Mouse (Mus musculus) forebrain, embryonic 15.5 days (tissue): ENCODE results near the gene Cys1. TPM values are rescaled to one million over a fixed set of nuclear protein-coding genes. Genes with fewer than 3 reads are reported as not detected.

Source experiments
- ATAC-seq: fragments of 200-750 bp; cut with Nextera tagmentation; replicated peaks from 2 replicates; pipeline ENCODE4 v1.8.0; 2017; ENCODE audit warnings: mild to moderate bottlenecking, moderate TSS enrichment, moderate library complexity
- H3K27ac ChIP-seq: fragments of 300-500 bp; sonication (generic); replicated peaks from 2 replicates; pipeline ENCODE4 v1.5.1; 2015; ENCODE audit warnings: mild to moderate bottlenecking, inconsistent platforms
- H3K27me3 ChIP-seq: fragments of 300-500 bp; sonication (generic); 2 replicates; pipeline ENCODE4 v1.6.1; 2015; ENCODE audit warnings: inconsistent platforms
- H3K36me3 ChIP-seq: fragments of 300-500 bp; sonication (generic); 2 replicates; pipeline ENCODE4 v1.6.1; 2015; ENCODE audit warnings: mild to moderate bottlenecking, inconsistent platforms
- H3K4me1 ChIP-seq: fragments of 300-500 bp; sonication (generic); 2 replicates; pipeline ENCODE4 v1.6.1; 2015; ENCODE audit warnings: inconsistent platforms
- H3K4me2 ChIP-seq: fragments of 300-500 bp; sonication (generic); replicated peaks from 2 replicates; pipeline ENCODE4 v1.6.1; 2015; ENCODE audit warnings: mild to moderate bottlenecking, inconsistent platforms
- H3K4me3 ChIP-seq: fragments of 300-500 bp; sonication (generic); 2 replicates; pipeline ENCODE4 v1.5.1; 2015; ENCODE audit warnings: mild to moderate bottlenecking, inconsistent platforms
- H3K9ac ChIP-seq: fragments of 300-500 bp; sonication (generic); replicated peaks from 2 replicates; pipeline ENCODE4 v1.6.1; 2015; ENCODE audit warnings: mild to moderate bottlenecking, inconsistent platforms
- H3K9me3 ChIP-seq: fragments of 300-500 bp; sonication (generic); 2 replicates; pipeline ENCODE4 v1.6.1; 2016; ENCODE audit warnings: inconsistent platforms
- WGBS: fragments of 180-500 bp; shearing (Covaris S2); methylation state at CpG from one replicate; pipeline ENCODE4 v1.1.7; 2015; ENCODE audit warnings: mixed read lengths; 5-methylcytosine and 5-hydroxymethylcytosine counted together
- polyA plus RNA-seq: library from polyadenylated mRNA; unstranded; fragments of >200 nt; fragmentation: Nextera tagmentation; extraction: Ambion mirVana; gene quantifications from 2 replicates; pipeline ENCODE4 v1.2.1, GENCODE M21; 2015

Cys1 gene
- polyA plus RNA-seq, 1 experiment from 2014 or later = 2.1 TPM

- Histone ChIP-seq H3K36me3 (no peaks in the 10 kb centered on the region), H3K27me3 (no peaks in the 10 kb centered on the region), H3K4me1 (no peaks in the 10 kb centered on the region), H3K27ac (no peak overlapping the region), H3K4me2 (no peak overlapping the region), H3K4me3 (no peak overlapping the region), H3K9ac (no peak overlapping the region), H3K9me3 (no peaks in the 10 kb centered on the region)
- no peak for ATAC-seq
- WGBS = 84% methylated on average over 4 of the region's 4 CpGs
Observed at GRCm38 (mm10) chr12:24634212-24634611, 47.4 kb downstream of the Cys1 start.

DNA sequence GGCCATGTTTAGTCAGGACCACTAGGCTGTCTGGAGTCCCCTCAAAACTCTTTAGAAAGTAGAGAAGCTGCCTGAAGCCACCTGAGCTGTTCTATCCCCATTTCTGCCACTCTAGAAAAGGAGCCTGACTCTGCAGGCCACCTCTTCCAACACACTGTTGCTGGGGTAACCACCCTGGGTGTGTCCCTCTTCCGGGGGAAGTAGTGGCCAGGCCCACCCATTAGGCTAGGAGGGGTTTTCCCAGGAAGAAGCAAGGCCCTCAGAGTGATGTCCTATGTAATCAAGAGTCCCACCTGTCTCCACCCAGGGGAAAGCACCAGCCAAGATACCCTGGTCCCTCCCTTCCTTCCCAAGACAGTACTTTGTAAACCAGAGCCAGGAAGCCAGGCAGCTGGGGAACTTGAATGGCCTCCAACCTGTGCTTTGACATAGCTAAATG lies 47.8 kb downstream of the Cys1 start:
- Histone ChIP-seq H3K4me2 (no peak overlapping the region), H3K27me3 (no peaks in the 10 kb centered on the region), H3K9me3 (no peaks in the 10 kb centered on the region), H3K4me1 (no peaks in the 10 kb centered on the region), H3K4me3 (no peak overlapping the region), H3K36me3 (no peaks in the 10 kb centered on the region), H3K9ac (no peak overlapping the region), H3K27ac (no peak overlapping the region)
- ATAC-seq = no peak
- whole genome bisulfite sequencing = 76% methylated on average over 1 of the region's 1 CpGs

DNA sequence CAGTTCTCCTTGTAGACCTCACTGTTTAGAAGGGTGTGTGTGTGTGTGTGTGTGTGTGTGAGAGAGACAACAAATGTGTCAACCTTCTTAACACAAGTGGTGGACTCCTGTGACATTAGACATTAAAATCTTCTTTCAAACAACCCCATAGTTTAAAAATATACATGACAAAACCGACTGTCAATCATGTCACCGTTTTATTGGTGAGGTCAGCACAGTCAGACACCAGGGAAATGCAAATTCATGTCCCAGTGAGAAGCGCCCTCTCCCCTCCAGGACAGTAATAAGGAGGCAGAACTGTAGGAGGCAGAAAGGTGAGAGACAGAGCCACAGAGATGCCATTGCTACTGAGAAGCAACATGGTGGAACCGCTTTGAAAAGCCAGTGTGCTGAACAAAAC lies 49.2 kb downstream of the Cys1 start:
- no peaks in the 10 kb centered on the region for H3K36me3 ChIP-seq
- H3K9me3 ChIP-seq = no peaks in the 10 kb centered on the region
- no peak overlapping the region for H3K9ac ChIP-seq
- H3K4me3 ChIP-seq = no peak overlapping the region
- ATAC-seq = no peak
- no peaks in the 10 kb centered on the region for H3K4me1 ChIP-seq
- 65% methylated on average over 4 of the region's 4 CpGs for WGBS
- no peaks in the 10 kb centered on the region for H3K27me3 ChIP-seq
- no peak overlapping the region for H3K27ac ChIP-seq
- no peak overlapping the region for H3K4me2 ChIP-seq

GRCm38 (mm10) chr12:24630220-24630619 lies 51.4 kb downstream of the Cys1 start:
- no peak overlapping the region for H3K27ac ChIP-seq
- no peak overlapping the region for H3K4me2 ChIP-seq
- H3K9me3 ChIP-seq = no peaks in the 10 kb centered on the region
- H3K4me1 ChIP-seq = no peaks in the 10 kb centered on the region
- no peaks in the 10 kb centered on the region for H3K27me3 ChIP-seq
- no peak overlapping the region for H3K4me3 ChIP-seq
- H3K9ac ChIP-seq = no peak overlapping the region
- no peaks in the 10 kb centered on the region for H3K36me3 ChIP-seq
- ATAC-seq = no peak
- WGBS = 79% methylated on average over 1 of the region's 1 CpGs

- 75% methylated on average over 3 of the region's 3 CpGs for WGBS
- no peak overlapping the region for H3K4me2 ChIP-seq
Observed at GRCm38 (mm10) chr12:24627215-24627614, 54.4 kb downstream of the Cys1 start.

GRCm38 (mm10) chr12:24626401-24626800 lies 55.2 kb downstream of the Cys1 start:
- no peaks in the 10 kb centered on the region for H3K4me1 ChIP-seq

More at GRCm38 (mm10) chr12:24627215-24627614, 54.4 kb downstream of the Cys1 start:
- H3K36me3 ChIP-seq = no peaks in the 10 kb centered on the region
- no peaks in the 10 kb centered on the region for H3K9me3 ChIP-seq
- no peaks in the 10 kb centered on the region for H3K4me1 ChIP-seq
- no peak overlapping the region for H3K9ac ChIP-seq
- H3K27me3 ChIP-seq = no peaks in the 10 kb centered on the region
- H3K4me3 ChIP-seq = no peak overlapping the region
- H3K27ac ChIP-seq = no peak overlapping the region
- ATAC-seq = no peak

GRCm38 (mm10) chr12:24623486-24624251 lies 57.9 kb downstream of the Cys1 start:
- H3K4me2 ChIP-seq = no peak overlapping the region
- ATAC-seq = no peak
- no peaks in the 10 kb centered on the region for H3K36me3 ChIP-seq
- H3K4me3 ChIP-seq = no peak overlapping the region
- no peaks in the 10 kb centered on the region for H3K9me3 ChIP-seq
- H3K27me3 ChIP-seq = no peaks in the 10 kb centered on the region
- H3K9ac ChIP-seq = no peak overlapping the region
- H3K4me1 ChIP-seq = no peaks in the 10 kb centered on the region
- no peak overlapping the region for H3K27ac ChIP-seq
- WGBS = 76% methylated on average over 12 of the region's 12 CpGs

More at GRCm38 (mm10) chr12:24626401-24626800, 55.2 kb downstream of the Cys1 start:
- H3K9me3 ChIP-seq = no peaks in the 10 kb centered on the region
- H3K27me3 ChIP-seq = no peaks in the 10 kb centered on the region
- no peak for ATAC-seq
- H3K4me3 ChIP-seq = no peak overlapping the region
- H3K9ac ChIP-seq = no peak overlapping the region
- H3K4me2 ChIP-seq = no peak overlapping the region
- no peaks in the 10 kb centered on the region for H3K36me3 ChIP-seq
- H3K27ac ChIP-seq = no peak overlapping the region
- WGBS = 87% methylated on average over 5 of the region's 5 CpGs

- Histone ChIP-seq H3K36me3 (no peaks in the 10 kb centered on the region), H3K9ac (no peak overlapping the region), H3K4me2 (no peak overlapping the region), H3K9me3 (no peaks in the 10 kb centered on the region), H3K4me3 (no peak overlapping the region), H3K27me3 (no peaks in the 10 kb centered on the region), H3K27ac (no peak overlapping the region), H3K4me1 (no peaks in the 10 kb centered on the region)
- no peak for ATAC-seq
- 89% methylated on average over 4 of the region's 4 CpGs for WGBS
Observed at GRCm38 (mm10) chr12:24619436-24619835, 62.2 kb downstream of the Cys1 start.

Other genes starting within 250 kb of the Cys1 start
- gene Taf1b, start 183.5 kb downstream of the Cys1 start, polyA plus RNA-seq = 42.1 and 42.4 TPM in 2 replicates
- gene Grhl1, start 109.5 kb downstream of the Cys1 start, polyA plus RNA-seq = 0.59 and 0.84 TPM in 2 replicates
- 16.6 and 17.7 TPM in 2 replicates for gene Klf11, start 30.5 kb downstream of the Cys1 start, polyA plus RNA-seq
- 180 and 182 TPM in 2 replicates for gene Rrm2, start 26.4 kb upstream of the Cys1 start, polyA plus RNA-seq
- gene Mboat2, start 149.1 kb upstream of the Cys1 start, polyA plus RNA-seq = 70.7 and 72.5 TPM in 2 replicates